Mouse (Mus musculus) heart, embryonic 11.5 days (tissue): ENCODE results near the gene Mpv17l2. TPM values are rescaled to one million over a fixed set of nuclear protein-coding genes. Genes with fewer than 3 reads are reported as not detected.
A peak's percentile ranks its signal among the peaks of the same experiment; 100 is the strongest.

Experiments
- ATAC-seq: fragments of 200-750 bp; cut with Nextera tagmentation; replicated peaks from 2 replicates; pipeline ENCODE4 v1.8.0; 2017; ENCODE audit warnings: moderate library complexity; ENCODE audit not compliant: insufficient number of reproducible peaks, low FRiP score, low TSS enrichment
- H3K27ac ChIP-seq: fragments of 300-500 bp; sonication (generic); 2 replicates; pipeline ENCODE4 v1.5.1; 2014; ENCODE audit warnings: mild to moderate bottlenecking, low read depth, low read length
- H3K27me3 ChIP-seq: fragments of 300-500 bp; sonication (generic); 2 replicates; pipeline ENCODE4 v1.6.1; 2014; ENCODE audit warnings: mild to moderate bottlenecking, low read length, mixed read lengths; ENCODE audit not compliant: control insufficient read depth, insufficient read depth
- H3K36me3 ChIP-seq: fragments of 300-500 bp; sonication (generic); 2 replicates; pipeline ENCODE4 v1.6.1; 2014; ENCODE audit warnings: mild to moderate bottlenecking, low read length, moderate library complexity, mixed read lengths; ENCODE audit not compliant: control insufficient read depth, insufficient read depth
- H3K4me1 ChIP-seq: fragments of 300-500 bp; sonication (generic); 2 replicates; pipeline ENCODE4 v1.6.1; 2014; ENCODE audit warnings: low read length; ENCODE audit not compliant: control insufficient read depth, insufficient read depth
- H3K4me2 ChIP-seq: fragments of 300-500 bp; sonication (generic); 2 replicates; pipeline ENCODE4 v1.6.1; 2014; ENCODE audit warnings: mild to moderate bottlenecking, moderate library complexity
- H3K4me3 ChIP-seq: fragments of 300-500 bp; sonication (generic); 2 replicates; pipeline ENCODE4 v1.5.1; 2014; ENCODE audit warnings: low read depth, low read length
- H3K9ac ChIP-seq: fragments of 300-500 bp; sonication (generic); 2 replicates; pipeline ENCODE4 v1.6.1; 2014; ENCODE audit warnings: mild to moderate bottlenecking, low read depth, low read length, moderate library complexity
- H3K9me3 ChIP-seq: fragments of 300-500 bp; sonication (generic); replicated peaks from 2 replicates; pipeline ENCODE4 v1.6.1; 2016; ENCODE audit warnings: low read length; ENCODE audit not compliant: control insufficient read depth
- WGBS: fragments of 180-500 bp; shearing (Covaris S2); extraction: QIAGEN DNeasy Blood & Tissue Kit; methylation state at CpG from one replicate; pipeline ENCODE4 v1.1.7; 2014; ENCODE audit not compliant: insufficient replicate concordance; 5-methylcytosine and 5-hydroxymethylcytosine counted together
- polyA plus RNA-seq: library from polyadenylated mRNA; unstranded; fragments of >200 nt; fragmentation: Nextera tagmentation; extraction: Ambion mirVana; gene quantifications from 2 replicates; pipeline ENCODE4 v1.2.1, GENCODE M21; 2014

Mpv17l2 gene
- polyA plus RNA-seq, 1 experiment from 2014 or later: 42.5 TPM

GRCm38 (mm10) chr8:70758616-70759561, 1.9 kb downstream of the Mpv17l2 start:
- ATAC-seq: no peak
- no peak overlapping the region for H3K4me3 ChIP-seq
- H3K9me3 ChIP-seq: no peaks in the 10 kb centered on the region
- H3K27ac ChIP-seq: no peak overlapping the region
- H3K27me3 ChIP-seq: 0 out of 2 replicates have a peak, but pooled peaks cover 4% of the 10 kb centered on the region
- no peak overlapping the region for H3K9ac ChIP-seq
- WGBS: 68% methylated on average over 19 of the region's 19 CpGs
- H3K36me3 ChIP-seq: peaks cover 3% of the 10 kb centered on the region; the same call in 1 of the 2 replicates
- H3K4me2 ChIP-seq: peak overlapping the region; percentile 14
- H3K4me1 ChIP-seq: peaks cover 12% of the 10 kb centered on the region; the same call in 1 of the 2 replicates

- Histone ChIP-seq H3K27me3 (0 out of 2 replicates have a peak, but pooled peaks cover 4% of the 10 kb centered on the region), H3K36me3 (peaks cover 3% of the 10 kb centered on the region; the same call in 1 of the 2 replicates), H3K9ac (no peak overlapping the region), H3K4me1 (peaks cover 14% of the 10 kb centered on the region; the same call in 1 of the 2 replicates), H3K4me3 (no peak overlapping the region), H3K4me2 (no peak overlapping the region), H3K27ac (no peak overlapping the region), H3K9me3 (no peaks in the 10 kb centered on the region)
- no peak for ATAC-seq
- WGBS: 87% methylated on average over 7 of the region's 7 CpGs
These were observed 2.5 kb downstream of the Mpv17l2 start for GRCm38 (mm10) chr8:70758308-70758615.

GRCm38 (mm10) chr8:70757523-70758307, 3.0 kb downstream of the Mpv17l2 start:
- Histone ChIP-seq H3K9me3 (no peaks in the 10 kb centered on the region), H3K4me1 (peaks cover 16% of the 10 kb centered on the region; the same call in 1 of the 2 replicates), H3K27ac (no peak overlapping the region), H3K4me3 (no peak overlapping the region), H3K9ac (no peak overlapping the region), H3K27me3 (0 out of 2 replicates have a peak, but pooled peaks cover 4% of the 10 kb centered on the region), H3K4me2 (no peak overlapping the region), H3K36me3 (peaks cover 3% of the 10 kb centered on the region; the same call in 1 of the 2 replicates)
- WGBS: 72% methylated on average over 22 of the region's 22 CpGs
- no peak for ATAC-seq

DNA sequence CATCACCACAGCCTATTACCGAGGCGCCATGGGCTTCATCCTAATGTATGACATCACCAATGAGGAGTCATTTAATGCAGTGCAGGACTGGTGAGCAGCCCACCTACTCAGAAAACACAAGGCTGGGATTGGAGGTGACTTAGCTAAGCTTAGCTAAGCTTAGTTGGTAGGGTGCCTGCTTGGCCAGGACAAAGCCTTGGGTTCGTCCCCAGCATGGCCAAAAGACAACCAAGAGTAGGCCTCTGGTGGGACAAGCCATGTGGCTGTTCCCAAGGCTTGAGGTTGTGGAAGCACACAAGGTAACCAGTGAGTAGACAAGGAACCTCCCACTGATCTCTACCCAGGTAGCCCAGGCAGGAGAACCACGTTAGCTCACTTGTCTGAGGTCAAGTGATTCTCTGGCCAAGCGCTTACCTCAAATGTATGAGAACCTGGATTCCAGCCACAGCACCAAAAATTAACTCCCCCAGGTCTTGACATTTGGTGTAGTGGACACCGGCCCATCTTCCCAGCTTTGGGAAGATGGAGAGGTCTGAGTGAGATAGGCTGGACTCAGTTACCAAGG, 4.2 kb downstream of the Mpv17l2 start:
- WGBS: 90% methylated on average over 6 of the region's 6 CpGs
- ATAC-seq: no peak
- no peak overlapping the region for H3K27ac ChIP-seq
- H3K4me2 ChIP-seq: no peak overlapping the region
- H3K27me3 ChIP-seq: 0 out of 2 replicates have a peak, but pooled peaks cover 4% of the 10 kb centered on the region
- H3K4me1 ChIP-seq: peaks cover 13% of the 10 kb centered on the region; the same call in 1 of the 2 replicates
- H3K9ac ChIP-seq: no peak overlapping the region
- H3K36me3 ChIP-seq: peaks cover 3% of the 10 kb centered on the region; the same call in 1 of the 2 replicates
- no peak overlapping the region for H3K4me3 ChIP-seq
- H3K9me3 ChIP-seq: no peaks in the 10 kb centered on the region

- Histone ChIP-seq H3K36me3 (peaks cover 3% of the 10 kb centered on the region; the same call in 1 of the 2 replicates), H3K9ac (no peak overlapping the region), H3K27ac (no peak overlapping the region), H3K9me3 (no peaks in the 10 kb centered on the region), H3K4me2 (peak overlapping the region; percentile 99), H3K4me1 (peaks cover 9% of the 10 kb centered on the region; the same call in 1 of the 2 replicates), H3K4me3 (peak overlapping the region; percentile 74; the same call in 1 of the 2 replicates), H3K27me3 (0 out of 2 replicates have a peak, but pooled peaks cover 4% of the 10 kb centered on the region)
- ATAC-seq: no peak
- WGBS: 79% methylated on average over 24 of the region's 24 CpGs
These were observed 4.9 kb downstream of the Mpv17l2 start for GRCm38 (mm10) chr8:70755661-70756475.

GRCm38 (mm10) chr8:70754871-70755660, 5.7 kb downstream of the Mpv17l2 start:
- peak overlapping the region; percentile 99 for H3K4me2 ChIP-seq
- WGBS: 18% methylated on average over 50 of the region's 50 CpGs
- no peaks in the 10 kb centered on the region for H3K9me3 ChIP-seq
- H3K36me3 ChIP-seq: peaks cover 3% of the 10 kb centered on the region; the same call in 1 of the 2 replicates
- peak overlapping the region; percentile 74 for H3K4me3 ChIP-seq
- H3K4me1 ChIP-seq: peaks cover 9% of the 10 kb centered on the region; the same call in 1 of the 2 replicates
- peaks cover 8% of the 10 kb centered on the region for H3K27me3 ChIP-seq
- H3K27ac ChIP-seq: no peak overlapping the region; the same call in 1 of the 2 replicates
- peak; percentile 16 for ATAC-seq
- peak overlapping the region; percentile 82 for H3K9ac ChIP-seq
